Mouse (Mus musculus) lung, embryonic 16.5 days (tissue): ENCODE data around the gene Krtap4-2. TPM values are rescaled to one million over a fixed set of nuclear protein-coding genes. Genes with fewer than 3 reads are reported as not detected.
"Not testable (repeated sequence)": the region's sequence is repeated elsewhere in the genome, so short reads cannot be mapped to it uniquely, and the experiment has no call there.

ENCODE experiments used
- ATAC-seq: fragments of 200-750 bp; cut with Nextera tagmentation; 2 replicates; pipeline ENCODE4 v1.8.0; 2017; ENCODE audit warnings: low read depth, mild to moderate bottlenecking, moderate library complexity
- H3K27ac ChIP-seq: fragments of 300-500 bp; sonication (generic); 2 replicates; pipeline ENCODE4 v1.5.1; 2014; ENCODE audit warnings: mild to moderate bottlenecking, control low read depth, low read length
- H3K27me3 ChIP-seq: fragments of 300-500 bp; sonication (generic); 2 replicates; pipeline ENCODE4 v1.6.1; 2014; ENCODE audit warnings: low read depth, low read length, mixed read lengths; ENCODE audit not compliant: control insufficient read depth, insufficient read depth
- H3K36me3 ChIP-seq: fragments of 300-500 bp; sonication (generic); 2 replicates; pipeline ENCODE4 v1.6.1; 2014; ENCODE audit warnings: low read length; ENCODE audit not compliant: control insufficient read depth, insufficient read depth
- H3K4me1 ChIP-seq: fragments of 300-500 bp; sonication (generic); replicated peaks from 2 replicates; pipeline ENCODE4 v1.6.1; 2014; ENCODE audit warnings: low read length, mixed read lengths; ENCODE audit not compliant: control insufficient read depth, insufficient read depth
- H3K4me2 ChIP-seq: fragments of 300-500 bp; sonication (generic); 2 replicates; pipeline ENCODE4 v1.6.1; 2014; ENCODE audit warnings: low read depth, low read length, control low read depth
- H3K4me3 ChIP-seq: fragments of 300-500 bp; sonication (generic); 2 replicates; pipeline ENCODE4 v1.5.1; 2014; ENCODE audit warnings: mild to moderate bottlenecking, low read length, control low read depth
- H3K9ac ChIP-seq: fragments of 300-500 bp; sonication (generic); 2 replicates; pipeline ENCODE4 v1.6.1; 2014; ENCODE audit warnings: low read length, control low read depth
- H3K9me3 ChIP-seq: fragments of 300-500 bp; sonication (generic); 2 replicates; pipeline ENCODE4 v1.6.1; 2016; ENCODE audit warnings: low read length; ENCODE audit not compliant: control insufficient read depth
- WGBS: fragments of 180-500 bp; shearing (Covaris S2); extraction: QIAGEN DNeasy Blood & Tissue Kit; methylation state at CpG from one replicate; pipeline ENCODE4 v1.1.7; 2014; 5-methylcytosine and 5-hydroxymethylcytosine counted together
- polyA plus RNA-seq: library from polyadenylated mRNA; unstranded; fragments of >200 nt; fragmentation: Nextera tagmentation; extraction: Ambion mirVana; gene quantifications from 2 replicates; pipeline ENCODE4 v1.2.1, GENCODE M21; 2015

Gene Krtap4-2
- polyA plus RNA-seq, 1 experiment from 2014 or later: not detected

DNA sequence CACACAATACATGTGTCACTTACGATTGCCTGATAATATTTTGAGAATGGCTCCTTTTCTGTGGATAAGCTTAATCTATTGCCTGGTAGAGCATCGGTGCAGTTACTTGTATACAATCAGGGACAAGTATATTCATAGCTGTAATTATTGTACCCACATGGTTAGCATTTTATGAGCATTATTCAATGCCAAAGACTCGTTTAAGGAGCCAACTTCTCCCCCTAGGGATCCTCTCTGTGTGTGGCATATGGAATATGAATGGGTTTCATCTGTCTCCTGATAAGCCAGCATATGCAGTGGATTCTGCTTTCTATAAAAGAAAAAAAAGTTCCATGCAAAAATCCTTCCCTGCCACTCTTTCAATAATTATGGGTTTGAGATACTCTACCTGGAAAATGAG lies 9.5 kb upstream of the Krtap4-2 start:
- Histone ChIP-seq H3K36me3 (no peaks in the 10 kb centered on the region), H3K27ac (no peak overlapping the region), H3K27me3 (no peaks in the 10 kb centered on the region), H3K9me3 (no peaks in the 10 kb centered on the region), H3K4me3 (no peak overlapping the region), H3K4me1 (no peaks in the 10 kb centered on the region), H3K4me2 (no peak overlapping the region), H3K9ac (no peak overlapping the region)
- 72% methylated on average over 3 of the region's 3 CpGs for WGBS
- no peak for ATAC-seq

DNA sequence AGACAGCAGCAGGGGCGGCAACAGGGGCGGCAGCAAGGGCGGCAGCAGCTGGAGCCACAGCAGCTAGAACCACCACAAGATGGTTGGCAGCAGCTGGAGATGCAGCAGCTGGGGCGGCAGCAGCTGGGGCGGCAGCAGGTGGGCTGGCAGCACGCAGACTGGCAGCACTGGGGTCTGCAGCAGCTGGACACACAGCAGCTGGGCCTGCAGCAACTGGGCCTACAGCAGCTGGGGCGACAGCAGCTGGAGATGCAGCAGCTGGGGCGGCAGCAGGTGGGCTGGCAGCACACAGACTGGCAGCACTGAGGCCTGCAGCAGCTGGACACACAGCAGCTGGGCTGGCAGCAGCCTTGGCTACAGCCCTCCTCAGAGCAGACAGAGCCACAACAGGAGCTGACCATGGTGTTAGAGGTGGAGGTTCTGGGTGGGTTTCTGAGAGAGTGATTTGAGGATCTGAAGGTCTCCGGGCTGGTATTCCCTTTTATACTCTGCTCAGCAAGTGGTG lies 8.8 kb upstream of the Krtap4-2 start, which contains the start of gene Krtap4-7:
Gene Krtap4-7, minus strand, starts transcription at position 455 of the 505 bp plus-strand sequence.
- H3K4me2 ChIP-seq, H3K36me3 ChIP-seq, H3K4me3 ChIP-seq, H3K27ac ChIP-seq, H3K9ac ChIP-seq, H3K4me1 ChIP-seq, ATAC-seq, H3K27me3 ChIP-seq, H3K9me3 ChIP-seq: not testable (repeated sequence)
- WGBS: 83% methylated on average over 9 of the region's 9 CpGs

DNA sequence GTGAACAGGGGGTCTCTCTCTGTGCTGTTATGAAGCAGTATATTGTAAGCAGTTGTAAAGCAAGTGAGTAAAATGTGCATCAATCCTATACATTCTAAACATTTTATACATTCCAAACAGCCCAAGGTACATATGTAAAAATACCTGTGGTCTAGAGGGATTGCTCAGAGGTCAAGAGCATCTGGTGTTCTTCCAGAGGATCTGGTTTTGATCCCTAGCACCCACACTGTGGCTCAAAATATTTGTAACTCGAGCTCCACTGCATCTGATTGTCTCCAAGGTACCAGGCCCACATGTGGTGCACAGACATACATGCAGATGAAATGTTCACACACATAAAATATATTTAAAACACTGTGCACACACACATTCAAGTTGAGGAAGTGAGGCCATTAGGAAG lies 6.0 kb upstream of the Krtap4-2 start:
- no peak for ATAC-seq
- 23% methylated on average over 1 of the region's 1 CpGs for WGBS
- Histone ChIP-seq H3K4me2 (no peak overlapping the region), H3K27ac (no peak overlapping the region), H3K9ac (no peak overlapping the region), H3K4me3 (no peak overlapping the region), H3K36me3 (no peaks in the 10 kb centered on the region), H3K27me3 (no peaks in the 10 kb centered on the region), H3K4me1 (no peaks in the 10 kb centered on the region), H3K9me3 (no peaks in the 10 kb centered on the region)

DNA sequence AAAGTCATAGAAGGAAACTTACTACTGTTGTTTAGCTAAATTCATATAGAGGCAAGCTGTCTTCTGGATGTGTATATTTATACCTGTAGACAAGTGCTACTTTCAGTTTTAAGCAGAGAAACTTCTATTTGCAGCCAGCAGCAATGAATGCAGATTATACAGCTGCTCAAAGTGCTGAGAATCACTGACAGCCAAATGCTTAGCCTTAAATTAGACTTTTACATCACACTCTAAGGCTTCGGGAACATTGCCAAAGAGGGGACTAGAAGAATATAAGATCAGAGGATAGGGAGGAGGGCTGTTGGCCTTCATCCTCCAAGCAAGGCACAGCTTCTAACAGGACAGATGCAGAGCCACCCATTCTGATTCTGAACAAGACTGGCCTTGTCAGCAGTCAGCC lies 2.2 kb upstream of the Krtap4-2 start:
- Histone ChIP-seq H3K4me3 (no peak overlapping the region), H3K36me3 (no peaks in the 10 kb centered on the region), H3K9ac (no peak overlapping the region), H3K4me2 (no peak overlapping the region), H3K27ac (no peak overlapping the region), H3K27me3 (no peaks in the 10 kb centered on the region), H3K9me3 (no peaks in the 10 kb centered on the region), H3K4me1 (no peaks in the 10 kb centered on the region)
- WGBS: 52% methylated on average over 1 of the region's 1 CpGs
- no peak for ATAC-seq

DNA sequence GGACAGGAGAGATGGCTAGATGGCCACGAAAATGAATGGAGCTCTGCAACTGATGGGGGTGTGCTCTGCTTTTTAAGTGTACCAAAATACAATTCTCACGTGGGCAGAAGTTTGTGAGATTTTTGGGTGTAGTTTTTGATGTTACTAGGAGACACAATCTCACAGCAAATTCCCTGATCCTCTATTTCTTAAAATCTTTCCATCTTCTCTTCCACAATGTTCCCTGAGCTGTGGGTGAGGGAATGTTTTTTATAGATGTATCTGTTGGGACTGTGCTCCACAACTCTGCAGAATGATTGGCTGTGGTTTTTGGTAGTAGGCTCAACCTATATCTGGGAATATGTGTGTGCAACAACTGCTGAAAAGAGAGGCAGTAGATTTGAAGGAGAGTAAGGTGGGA lies 1.6 kb downstream of the Krtap4-2 start:
- Histone ChIP-seq H3K27me3 (no peaks in the 10 kb centered on the region), H3K36me3 (no peaks in the 10 kb centered on the region), H3K4me1 (no peaks in the 10 kb centered on the region), H3K9ac (no peak overlapping the region), H3K27ac (no peak overlapping the region), H3K4me2 (no peak overlapping the region), H3K9me3 (no peaks in the 10 kb centered on the region), H3K4me3 (no peak overlapping the region)
- ATAC-seq: no peak
- 67% methylated on average over 2 of the region's 2 CpGs for WGBS

DNA sequence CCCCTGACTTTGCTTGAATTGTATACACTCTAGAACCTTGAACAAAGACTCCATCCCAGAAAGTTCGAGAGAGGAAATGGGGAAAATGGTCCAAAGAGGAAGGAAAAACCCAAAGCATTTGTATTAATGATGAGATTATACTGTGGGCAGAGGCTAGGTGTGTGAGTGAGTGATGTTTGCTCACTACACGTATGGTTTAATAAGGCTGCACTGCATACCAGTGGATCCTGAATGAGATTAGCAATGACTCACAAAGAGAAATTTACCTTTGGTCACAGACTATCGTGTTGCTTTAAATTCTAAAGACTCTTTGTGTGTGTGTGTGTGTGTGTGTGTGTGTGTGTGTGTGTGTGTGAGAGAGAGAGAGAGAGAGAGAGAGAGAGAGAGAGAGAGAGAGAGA lies 4.0 kb downstream of the Krtap4-2 start:
- Histone ChIP-seq H3K27ac (no peak overlapping the region), H3K9ac (no peak overlapping the region), H3K4me1 (no peaks in the 10 kb centered on the region), H3K36me3 (no peaks in the 10 kb centered on the region), H3K9me3 (no peaks in the 10 kb centered on the region), H3K4me3 (no peak overlapping the region), H3K4me2 (no peak overlapping the region), H3K27me3 (no peaks in the 10 kb centered on the region)
- 45% methylated on average over 3 of the region's 3 CpGs for WGBS
- no peak for ATAC-seq

DNA sequence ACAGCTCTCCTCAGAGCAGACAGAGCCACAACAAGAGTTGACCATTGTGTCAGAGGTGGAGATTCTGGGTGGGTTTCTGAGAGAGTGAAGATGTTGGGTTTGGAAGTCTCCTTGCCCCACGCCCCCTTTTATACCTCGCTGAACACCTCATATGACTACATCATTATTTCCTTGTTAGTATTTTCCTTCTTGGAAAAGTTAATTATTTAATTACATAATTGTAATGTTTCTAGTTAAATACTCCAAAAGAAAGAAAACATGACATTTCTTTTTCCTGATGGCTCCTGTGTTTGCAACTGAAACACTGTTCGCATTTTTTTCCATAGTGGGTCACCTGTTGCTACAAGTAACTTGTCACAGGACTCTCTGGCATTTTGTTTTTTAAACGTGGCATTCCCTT lies 6.7 kb downstream of the Krtap4-2 start, which contains the start of gene Krtap4-1:
Gene Krtap4-1, minus strand, starts transcription at position 101 of the 400 bp plus-strand sequence.
- H3K4me2 ChIP-seq: no peak within 1 kb of the TSS
- no peaks in the 10 kb centered on the region for H3K9me3 ChIP-seq
- no peaks in the 10 kb centered on the region for H3K36me3 ChIP-seq
- H3K27me3 ChIP-seq: no peaks in the 10 kb centered on the region
- WGBS: 75% methylated on average over 4 of the region's 4 CpGs
- H3K4me1 ChIP-seq: no peaks in the 10 kb centered on the region
- H3K4me3 ChIP-seq: no peak within 1 kb of the TSS
- no peak within 1 kb of the TSS for H3K9ac ChIP-seq
- no peak for ATAC-seq
- no peak within 1 kb of the TSS for H3K27ac ChIP-seq

DNA sequence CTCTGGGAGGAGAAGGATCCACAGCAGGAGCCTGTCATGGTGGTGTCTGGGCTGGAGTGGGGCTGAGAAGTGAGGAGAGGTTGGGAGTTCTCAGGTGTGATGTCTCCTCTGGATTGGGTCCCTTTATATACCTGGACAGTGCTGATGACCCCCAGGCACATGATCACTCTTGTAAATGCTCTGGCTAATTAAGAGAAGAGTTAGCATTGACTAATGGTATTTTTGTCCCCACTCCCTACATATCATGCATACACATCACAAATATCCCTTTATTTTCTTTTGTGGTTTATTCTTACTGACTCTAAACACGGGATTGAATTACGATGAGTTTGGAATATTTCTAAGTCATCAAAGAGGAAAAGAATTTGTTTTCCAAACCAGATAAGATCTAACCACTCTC lies 14.5 kb downstream of the Krtap4-2 start, which contains the start of gene Gm11562:
Gene Gm11562, minus strand, starts transcription at position 101 of the 400 bp plus-strand sequence.
- WGBS: 62% methylated on average over 2 of the region's 2 CpGs
- H3K36me3 ChIP-seq: no peaks in the 10 kb centered on the region

DNA sequence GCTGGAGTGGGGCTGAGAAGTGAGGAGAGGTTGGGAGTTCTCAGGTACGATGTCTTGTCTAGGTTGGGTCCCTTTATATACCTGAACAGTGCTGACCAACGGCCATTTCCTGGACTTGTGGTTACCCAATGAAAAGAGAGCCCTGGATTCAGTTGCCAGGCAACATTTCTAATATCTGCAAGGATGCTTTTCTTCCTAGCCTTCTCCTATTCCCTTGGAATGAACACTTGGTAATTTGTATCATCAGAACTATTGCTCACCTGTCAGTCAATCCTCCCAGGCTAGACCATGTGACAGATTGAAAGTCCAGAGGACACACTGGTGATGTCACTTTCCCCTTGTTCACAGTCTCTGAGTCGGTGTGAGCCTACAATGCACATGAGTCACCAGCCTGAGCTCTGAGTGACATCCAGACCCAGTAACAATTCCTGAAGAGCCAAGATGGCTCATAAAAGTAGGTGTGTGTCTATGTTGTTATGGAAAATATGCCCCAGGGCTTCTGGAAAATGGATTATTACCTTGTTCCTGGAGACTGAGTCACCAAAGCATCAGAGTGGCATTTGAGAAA lies 20.0 kb downstream of the Krtap4-2 start, which contains the start of gene Krtap2-4:
Gene Krtap2-4, minus strand, starts transcription at position 51 of the 568 bp plus-strand sequence.
- no peak within 1 kb of the TSS for H3K4me3 ChIP-seq
- H3K4me1 ChIP-seq: no peaks in the 10 kb centered on the region
- WGBS: 45% methylated on average over 3 of the region's 3 CpGs
- H3K36me3 ChIP-seq: no peaks in the 10 kb centered on the region
- no peaks in the 10 kb centered on the region for H3K9me3 ChIP-seq
- no peak within 1 kb of the TSS for H3K9ac ChIP-seq
- no peak within 1 kb of the TSS for H3K27ac ChIP-seq
- no peaks in the 10 kb centered on the region for H3K27me3 ChIP-seq
- no peak for ATAC-seq
- H3K4me2 ChIP-seq: no peak within 1 kb of the TSS

More for the DNA sequence above, 14.5 kb downstream of the Krtap4-2 start, which contains the start of gene Gm11562:
- no peak within 1 kb of the TSS for H3K4me2 ChIP-seq
- no peak within 1 kb of the TSS for H3K27ac ChIP-seq
- H3K4me1 ChIP-seq: no peaks in the 10 kb centered on the region
- H3K9ac ChIP-seq: no peak within 1 kb of the TSS
- no peaks in the 10 kb centered on the region for H3K9me3 ChIP-seq
- no peak within 1 kb of the TSS for H3K4me3 ChIP-seq
- no peak for ATAC-seq
- H3K27me3 ChIP-seq: no peaks in the 10 kb centered on the region
